Mouse (Mus musculus): Measurements from ENCODE around the gene Irx5. TPM values are rescaled to one million over a fixed set of nuclear protein-coding genes. Genes with fewer than 3 reads are reported as not detected.

Irx5 gene
- polyA plus RNA-seq, 1 experiment from 2014 or later: not detected

GRCm38 (mm10) chr8:92366736-92367267 is 9.4 kb downstream of the Irx5 start:
- H3K4me3 ChIP-seq (ENCODE audit: low read depth, low read length): no peak overlapping the region
- ATAC-seq (0 out of 2 replicates have a peak, but pooled peaks have one; percentile 27), DNase-seq (peak; percentile 33)
- WGBS (ENCODE audit: insufficient replicate concordance): 6% methylated on average over 20 of the region's 20 CpGs
- no peak overlapping the region for H3K27ac ChIP-seq (ENCODE audit: low read depth)
- no peak overlapping the region for H3K4me2 ChIP-seq (ENCODE audit: low read depth, low read length)
- H3K27me3 ChIP-seq (ENCODE audit: insufficient read depth, low read length): peaks cover 82% of the 10 kb centered on the region
- H3K4me1 ChIP-seq (ENCODE audit: insufficient read depth): no peaks in the 10 kb centered on the region
- peak; percentile 50 for TF ChIP-seq CTCF (IDR thresholded peaks at IDR 0.05; ENCODE audit: low read depth)
- no peak for TF ChIP-seq EP300 (IDR thresholded peaks at IDR 0.05; ENCODE audit: low read depth)
- no peaks in the 10 kb centered on the region for H3K36me3 ChIP-seq (replicated peaks; ENCODE audit: insufficient read depth, low read length)
- no peaks in the 10 kb centered on the region for H3K9me3 ChIP-seq (ENCODE audit: low read length)
- H3K9ac ChIP-seq (replicated peaks): no peak overlapping the region

DNA sequence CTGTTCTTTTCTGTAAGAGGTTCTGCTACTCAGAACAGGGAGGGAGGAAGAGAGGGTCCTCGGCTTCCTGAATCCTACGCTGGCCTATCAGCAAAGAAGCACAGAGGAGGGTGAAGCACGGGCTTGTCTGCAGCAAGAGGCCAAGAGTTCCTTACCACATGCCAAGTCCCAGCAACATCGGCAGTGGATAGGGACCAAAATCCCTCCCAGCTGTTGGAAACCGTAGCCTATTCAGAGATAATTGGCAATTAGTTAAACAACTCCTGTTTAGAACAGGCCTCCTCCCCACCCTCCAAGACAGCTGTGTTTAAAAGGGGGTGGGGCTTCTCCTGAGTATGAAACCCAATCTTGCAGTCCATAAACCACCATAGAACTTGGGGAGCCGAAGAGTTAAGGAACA is 22.1 kb downstream of the Irx5 start:
- DNase-seq: no peak
- 44% methylated on average over 6 of the region's 6 CpGs for WGBS (ENCODE audit: insufficient replicate concordance)

GRCm38 (mm10) chr8:92380571-92380970 is 23.1 kb downstream of the Irx5 start:
- TF ChIP-seq CTCF (IDR thresholded peaks at IDR 0.05; ENCODE audit: low read depth) (peak; percentile 48), EP300 (IDR thresholded peaks at IDR 0.05; ENCODE audit: low read depth) (no peak)
- Histone ChIP-seq H3K36me3 (replicated peaks; ENCODE audit: insufficient read depth, low read length) (no peaks in the 10 kb centered on the region), H3K9me3 (ENCODE audit: low read length) (no peaks in the 10 kb centered on the region), H3K27ac (ENCODE audit: low read depth) (no peak overlapping the region), H3K4me2 (ENCODE audit: low read depth, low read length) (no peak overlapping the region), H3K4me3 (ENCODE audit: low read depth, low read length) (no peak overlapping the region), H3K9ac (replicated peaks) (no peak overlapping the region), H3K27me3 (ENCODE audit: insufficient read depth, low read length) (peaks cover 7% of the 10 kb centered on the region; the same call in 1 of the 2 replicates), H3K4me1 (ENCODE audit: insufficient read depth) (no peaks in the 10 kb centered on the region)
- DNase-seq (no peak), ATAC-seq (no peak)
- WGBS (ENCODE audit: insufficient replicate concordance): 39% methylated on average over 2 of the region's 2 CpGs

More for the DNA sequence above, 22.1 kb downstream of the Irx5 start:
- H3K4me1 ChIP-seq (ENCODE audit: insufficient read depth): no peaks in the 10 kb centered on the region
- no peak overlapping the region for H3K9ac ChIP-seq (replicated peaks)
- no peak overlapping the region for H3K4me3 ChIP-seq (ENCODE audit: low read depth, low read length)
- TF ChIP-seq EP300 (IDR thresholded peaks at IDR 0.05; ENCODE audit: low read depth) (no peak), CTCF (IDR thresholded peaks at IDR 0.05; ENCODE audit: low read depth) (no peak)
- no peak overlapping the region for H3K4me2 ChIP-seq (ENCODE audit: low read depth, low read length)
- H3K27me3 ChIP-seq (ENCODE audit: insufficient read depth, low read length): peaks cover 7% of the 10 kb centered on the region; the same call in 1 of the 2 replicates
- no peaks in the 10 kb centered on the region for H3K36me3 ChIP-seq (replicated peaks; ENCODE audit: insufficient read depth, low read length)
- H3K27ac ChIP-seq (ENCODE audit: low read depth): no peak overlapping the region
- H3K9me3 ChIP-seq (ENCODE audit: low read length): no peaks in the 10 kb centered on the region
- ATAC-seq: no peak

DNA sequence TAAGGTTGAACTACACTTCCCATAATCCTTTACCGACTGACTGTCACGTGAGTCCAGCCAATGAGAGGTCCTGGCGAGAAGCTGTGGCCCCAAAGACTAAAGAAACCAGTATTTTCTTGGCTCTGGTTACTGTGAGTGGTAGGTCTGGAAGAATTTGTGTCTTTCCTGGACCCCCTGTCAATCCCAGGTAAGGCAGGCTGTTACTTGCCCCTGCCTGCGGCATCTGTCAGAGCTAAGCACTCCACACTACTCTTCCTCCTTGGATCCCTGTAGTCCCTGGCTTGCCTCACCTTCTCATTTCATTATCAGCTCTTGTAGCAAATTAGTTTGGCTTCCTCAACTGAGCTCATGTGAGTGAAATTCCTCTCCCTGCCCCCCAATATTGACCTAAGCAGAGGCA is 30.5 kb downstream of the Irx5 start:
- H3K27me3 ChIP-seq (ENCODE audit: insufficient read depth, low read length): 0 out of 2 replicates have a peak, but pooled peaks cover 3% of the 10 kb centered on the region
- H3K9me3 ChIP-seq (ENCODE audit: low read length): no peaks in the 10 kb centered on the region
- H3K4me1 ChIP-seq (ENCODE audit: insufficient read depth): no peaks in the 10 kb centered on the region
- DNase-seq (no peak), ATAC-seq (no peak)
- 78% methylated on average over 4 of the region's 4 CpGs for WGBS (ENCODE audit: insufficient replicate concordance)
- H3K9ac ChIP-seq (replicated peaks): no peak overlapping the region
- TF ChIP-seq EP300 (IDR thresholded peaks at IDR 0.05; ENCODE audit: low read depth): no peak
- H3K4me3 ChIP-seq (ENCODE audit: low read depth, low read length): no peak overlapping the region
- H3K36me3 ChIP-seq (replicated peaks; ENCODE audit: insufficient read depth, low read length): no peaks in the 10 kb centered on the region
- H3K27ac ChIP-seq (ENCODE audit: low read depth): no peak overlapping the region
- no peak overlapping the region for H3K4me2 ChIP-seq (ENCODE audit: low read depth, low read length)

GRCm38 (mm10) chr8:92404218-92404617 is 46.8 kb downstream of the Irx5 start:
- TF ChIP-seq CTCF (IDR thresholded peaks at IDR 0.05; ENCODE audit: low read depth) (no peak), EP300 (IDR thresholded peaks at IDR 0.05; ENCODE audit: low read depth) (no peak)
- no peaks in the 10 kb centered on the region for H3K9me3 ChIP-seq (ENCODE audit: low read length)
- no peaks in the 10 kb centered on the region for H3K27me3 ChIP-seq (ENCODE audit: insufficient read depth, low read length)
- H3K4me1 ChIP-seq (ENCODE audit: insufficient read depth): no peaks in the 10 kb centered on the region
- no peak overlapping the region for H3K27ac ChIP-seq (ENCODE audit: low read depth)
- DNase-seq (no peak), ATAC-seq (no peak)
- 72% methylated on average over 2 of the region's 2 CpGs for WGBS (ENCODE audit: insufficient replicate concordance)
- no peaks in the 10 kb centered on the region for H3K36me3 ChIP-seq (replicated peaks; ENCODE audit: insufficient read depth, low read length)
- no peak overlapping the region for H3K4me2 ChIP-seq (ENCODE audit: low read depth, low read length)
- no peak overlapping the region for H3K4me3 ChIP-seq (ENCODE audit: low read depth, low read length)
- no peak overlapping the region for H3K9ac ChIP-seq (replicated peaks)

DNA sequence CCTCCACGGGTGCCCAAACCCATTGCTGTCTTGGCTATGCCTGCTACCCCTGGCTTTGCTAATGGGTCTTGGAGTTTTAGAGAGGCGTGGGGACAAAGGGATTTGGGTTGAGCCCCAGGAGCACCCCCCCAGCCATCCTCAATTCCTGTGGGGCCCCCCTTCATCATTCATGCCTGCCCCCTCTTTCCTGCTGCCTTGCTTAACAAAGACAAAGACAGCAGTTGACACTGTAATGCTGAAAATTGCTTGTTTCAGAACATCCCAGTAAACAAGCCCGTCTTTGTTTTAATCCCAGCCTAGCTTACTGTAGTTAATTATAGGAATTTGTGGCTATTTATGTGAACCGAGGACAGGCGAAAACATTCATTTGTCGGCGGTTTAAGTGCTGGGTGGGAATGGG is 50.7 kb downstream of the Irx5 start:
- ATAC-seq (no peak), DNase-seq (no peak)
- Histone ChIP-seq H3K4me2 (ENCODE audit: low read depth, low read length) (no peak overlapping the region), H3K9me3 (ENCODE audit: low read length) (no peaks in the 10 kb centered on the region), H3K4me1 (ENCODE audit: insufficient read depth) (no peaks in the 10 kb centered on the region), H3K27ac (ENCODE audit: low read depth) (no peak overlapping the region), H3K27me3 (ENCODE audit: insufficient read depth, low read length) (no peaks in the 10 kb centered on the region), H3K4me3 (ENCODE audit: low read depth, low read length) (no peak overlapping the region), H3K36me3 (replicated peaks; ENCODE audit: insufficient read depth, low read length) (no peaks in the 10 kb centered on the region), H3K9ac (replicated peaks) (no peak overlapping the region)
- TF ChIP-seq CTCF (IDR thresholded peaks at IDR 0.05; ENCODE audit: low read depth): no peak
- no peak for TF ChIP-seq EP300 (IDR thresholded peaks at IDR 0.05; ENCODE audit: low read depth)
- 68% methylated on average over 7 of the region's 7 CpGs for WGBS (ENCODE audit: insufficient replicate concordance)

DNA sequence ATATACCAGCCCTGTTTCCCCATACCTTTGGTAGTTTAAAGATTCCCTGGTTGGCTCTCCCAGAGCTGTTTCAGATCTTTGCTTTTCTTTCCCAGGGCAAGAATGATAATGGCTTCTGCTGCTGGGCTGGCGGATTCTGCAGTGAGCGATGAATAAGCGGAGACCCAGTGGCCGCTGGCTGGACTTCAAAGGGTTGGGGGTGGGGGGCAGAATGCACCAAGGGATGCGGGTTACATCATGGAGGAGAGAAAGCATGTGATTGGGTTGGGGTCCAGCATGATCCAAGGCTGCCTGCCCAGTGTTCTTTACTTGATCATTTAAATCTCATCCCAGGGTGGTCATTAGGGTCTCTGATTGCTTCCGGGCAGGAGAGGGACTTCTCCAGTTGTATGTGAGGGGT is 56.2 kb downstream of the Irx5 start:
- 77% methylated on average over 6 of the region's 6 CpGs for WGBS (ENCODE audit: insufficient replicate concordance)
- DNase-seq: no peak

More for the DNA sequence above, 56.2 kb downstream of the Irx5 start:
- ATAC-seq: no peak
- no peaks in the 10 kb centered on the region for H3K36me3 ChIP-seq (replicated peaks; ENCODE audit: insufficient read depth, low read length)
- no peak overlapping the region for H3K4me2 ChIP-seq (ENCODE audit: low read depth, low read length)
- H3K4me1 ChIP-seq (ENCODE audit: insufficient read depth): no peaks in the 10 kb centered on the region
- H3K27ac ChIP-seq (ENCODE audit: low read depth): no peak overlapping the region
- TF ChIP-seq EP300 (IDR thresholded peaks at IDR 0.05; ENCODE audit: low read depth) (no peak), CTCF (IDR thresholded peaks at IDR 0.05; ENCODE audit: low read depth) (no peak)
- no peaks in the 10 kb centered on the region for H3K27me3 ChIP-seq (ENCODE audit: insufficient read depth, low read length)
- H3K9me3 ChIP-seq (ENCODE audit: low read length): no peaks in the 10 kb centered on the region
- no peak overlapping the region for H3K4me3 ChIP-seq (ENCODE audit: low read depth, low read length)
- H3K9ac ChIP-seq (replicated peaks): no peak overlapping the region
